Mouse (Mus musculus) hindbrain, embryonic 13.5 days (tissue): ENCODE measurements at regions not wholly inside any gene's neighbourhood (a gene's known extent, or its start where the extent isn't known, plus 50 kb on each side); places are given as distances from the start of the nearest gene placed in this dataset.

Experiments
- ATAC-seq: fragments of 200-750 bp; cut with Nextera tagmentation; 2 replicates; pipeline ENCODE4 v1.8.0; 2017; ENCODE audit warnings: moderate TSS enrichment; ENCODE audit not compliant: low FRiP score
- H3K27ac ChIP-seq: fragments of 300-500 bp; sonication (generic); 2 replicates; pipeline ENCODE4 v1.5.1; 2015; ENCODE audit warnings: inconsistent platforms, mild to moderate bottlenecking, moderate library complexity
- H3K27me3 ChIP-seq: fragments of 300-500 bp; sonication (generic); 2 replicates; pipeline ENCODE4 v1.6.1; 2015; ENCODE audit warnings: mild to moderate bottlenecking, inconsistent platforms
- H3K36me3 ChIP-seq: fragments of 300-500 bp; sonication (generic); 2 replicates; pipeline ENCODE4 v1.6.1; 2015; ENCODE audit warnings: mild to moderate bottlenecking, inconsistent platforms
- H3K4me1 ChIP-seq: fragments of 300-500 bp; sonication (generic); replicated peaks from 2 replicates; pipeline ENCODE4 v1.6.1; 2015; ENCODE audit warnings: inconsistent platforms
- H3K4me2 ChIP-seq: fragments of 300-500 bp; sonication (generic); 2 replicates; pipeline ENCODE4 v1.6.1; 2015; ENCODE audit warnings: inconsistent platforms, mild to moderate bottlenecking, moderate library complexity
- H3K4me3 ChIP-seq: fragments of 300-500 bp; sonication (generic); 2 replicates; pipeline ENCODE4 v1.5.1; 2015; ENCODE audit warnings: mild to moderate bottlenecking, inconsistent platforms
- H3K9ac ChIP-seq: fragments of 300-500 bp; sonication (generic); 2 replicates; pipeline ENCODE4 v1.6.1; 2015; ENCODE audit warnings: mild to moderate bottlenecking, inconsistent platforms
- H3K9me3 ChIP-seq: fragments of 300-500 bp; sonication (generic); 2 replicates; pipeline ENCODE4 v1.6.1; 2016; ENCODE audit warnings: inconsistent platforms
- WGBS: fragments of 180-500 bp; shearing (Covaris S2); methylation state at CpG from one replicate; pipeline ENCODE4 v1.1.7; 2015; 5-methylcytosine and 5-hydroxymethylcytosine counted together

- Histone ChIP-seq H3K4me2 (no peak overlapping the region), H3K27ac (no peak overlapping the region), H3K9ac (no peak overlapping the region), H3K4me3 (no peak overlapping the region), H3K4me1 (no peaks in the 10 kb centered on the region), H3K36me3 (no peaks in the 10 kb centered on the region), H3K9me3 (no peaks in the 10 kb centered on the region), H3K27me3 (no peaks in the 10 kb centered on the region)
- ATAC-seq, result no peak
- WGBS, result 43% methylated on average over 7 of the region's 7 CpGs
Observed at GRCm38 (mm10) chr14:31947246-31947645, 81.5 kb upstream of the Galnt15 start.

DNA sequence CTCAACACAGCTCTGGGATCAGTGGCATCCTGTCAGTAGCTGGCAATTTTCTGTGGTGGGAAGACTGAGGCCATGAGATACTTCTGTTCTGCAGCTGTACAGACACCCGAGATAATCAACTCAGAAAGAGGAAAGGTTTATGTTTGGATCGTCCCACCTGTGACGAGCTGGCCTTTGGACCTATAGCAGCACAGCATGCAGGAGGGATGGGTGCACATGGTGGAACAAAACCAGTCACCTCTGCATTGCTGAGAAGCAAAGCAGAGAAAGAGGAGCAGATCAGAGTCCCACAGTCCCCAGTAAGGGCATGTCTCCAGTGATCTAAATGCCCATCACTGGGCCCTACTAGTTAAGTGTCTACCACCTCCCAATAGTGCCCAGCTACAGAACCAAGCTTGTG, 76.9 kb upstream of the Galnt15 start:
- no peak overlapping the region for H3K9ac ChIP-seq
- 92% methylated on average over 3 of the region's 3 CpGs for WGBS
- H3K27me3 ChIP-seq, result no peaks in the 10 kb centered on the region
- no peak overlapping the region for H3K4me3 ChIP-seq
- no peak overlapping the region for H3K4me2 ChIP-seq
- no peak for ATAC-seq
- H3K9me3 ChIP-seq, result no peaks in the 10 kb centered on the region
- no peaks in the 10 kb centered on the region for H3K36me3 ChIP-seq
- no peaks in the 10 kb centered on the region for H3K4me1 ChIP-seq
- no peak overlapping the region for H3K27ac ChIP-seq

DNA sequence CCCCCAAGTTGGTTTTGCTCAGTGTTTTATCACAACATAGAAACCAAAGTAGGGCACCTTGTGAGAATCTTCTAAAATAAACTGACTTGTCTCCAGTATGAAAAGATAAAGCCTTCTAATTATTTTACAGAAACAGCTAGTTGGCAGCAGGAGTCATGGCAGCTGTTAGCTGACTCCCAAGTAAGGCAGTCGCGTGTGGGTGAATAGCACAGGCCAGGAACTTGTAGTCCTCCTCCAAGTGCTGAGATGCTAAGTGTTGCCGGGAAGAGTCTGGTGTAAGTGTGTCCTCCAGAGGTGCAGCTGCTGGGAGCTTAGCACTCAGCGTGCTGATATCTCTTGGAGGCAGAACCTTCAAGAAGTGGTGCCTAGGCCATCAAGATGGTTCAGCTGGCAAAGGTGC, 75.0 kb upstream of the Galnt15 start:
- Histone ChIP-seq H3K4me1 (no peaks in the 10 kb centered on the region), H3K4me3 (no peak overlapping the region), H3K4me2 (no peak overlapping the region), H3K9me3 (no peaks in the 10 kb centered on the region), H3K27ac (no peak overlapping the region), H3K36me3 (no peaks in the 10 kb centered on the region), H3K27me3 (no peaks in the 10 kb centered on the region), H3K9ac (no peak overlapping the region)
- 89% methylated on average over 4 of the region's 4 CpGs for whole genome bisulfite sequencing
- no peak for ATAC-seq

- WGBS, result 10% methylated on average over 4 of the region's 4 CpGs
- H3K4me2 ChIP-seq, result no peak overlapping the region
- no peak for ATAC-seq
- H3K4me1 ChIP-seq, result no peaks in the 10 kb centered on the region
- no peak overlapping the region for H3K27ac ChIP-seq
- no peaks in the 10 kb centered on the region for H3K9me3 ChIP-seq
- no peaks in the 10 kb centered on the region for H3K36me3 ChIP-seq
- no peak overlapping the region for H3K9ac ChIP-seq
- no peaks in the 10 kb centered on the region for H3K27me3 ChIP-seq
- H3K4me3 ChIP-seq, result no peak overlapping the region
Observed at GRCm38 (mm10) chr14:31954945-31955344, 73.8 kb upstream of the Galnt15 start.

- Histone ChIP-seq H3K4me1 (no peaks in the 10 kb centered on the region), H3K4me3 (no peak overlapping the region), H3K27ac (no peak overlapping the region), H3K9me3 (no peaks in the 10 kb centered on the region), H3K27me3 (no peaks in the 10 kb centered on the region), H3K4me2 (no peak overlapping the region), H3K36me3 (no peaks in the 10 kb centered on the region), H3K9ac (no peak overlapping the region)
- WGBS, result 89% methylated on average over 10 of the region's 10 CpGs
- no peak for ATAC-seq
Observed at GRCm38 (mm10) chr14:31957211-31957638, 71.6 kb upstream of the Galnt15 start.

GRCm38 (mm10) chr14:31960201-31960854, 68.5 kb upstream of the Galnt15 start:
- Histone ChIP-seq H3K27ac (no peak overlapping the region), H3K4me3 (no peak overlapping the region), H3K9me3 (no peaks in the 10 kb centered on the region), H3K4me1 (no peaks in the 10 kb centered on the region), H3K36me3 (no peaks in the 10 kb centered on the region), H3K9ac (no peak overlapping the region), H3K27me3 (no peaks in the 10 kb centered on the region), H3K4me2 (no peak overlapping the region)
- WGBS, result 94% methylated on average over 9 of the region's 9 CpGs
- no peak for ATAC-seq

GRCm38 (mm10) chr14:31961442-31961841, 67.3 kb upstream of the Galnt15 start:
- Histone ChIP-seq H3K9ac (no peak overlapping the region), H3K36me3 (no peaks in the 10 kb centered on the region), H3K27me3 (no peaks in the 10 kb centered on the region), H3K4me2 (no peak overlapping the region), H3K4me3 (no peak overlapping the region), H3K4me1 (no peaks in the 10 kb centered on the region), H3K9me3 (no peaks in the 10 kb centered on the region), H3K27ac (no peak overlapping the region)
- WGBS, result 89% methylated on average over 5 of the region's 5 CpGs
- no peak for ATAC-seq

GRCm38 (mm10) chr14:31963131-31963911, 65.5 kb upstream of the Galnt15 start:
- no peaks in the 10 kb centered on the region for H3K9me3 ChIP-seq
- no peak overlapping the region for H3K27ac ChIP-seq
- 54% methylated on average over 12 of the region's 12 CpGs for WGBS
- no peak overlapping the region for H3K9ac ChIP-seq
- H3K36me3 ChIP-seq, result no peaks in the 10 kb centered on the region
- no peaks in the 10 kb centered on the region for H3K27me3 ChIP-seq
- no peaks in the 10 kb centered on the region for H3K4me1 ChIP-seq
- H3K4me3 ChIP-seq, result no peak overlapping the region
- ATAC-seq, result no peak
- H3K4me2 ChIP-seq, result no peak overlapping the region

DNA sequence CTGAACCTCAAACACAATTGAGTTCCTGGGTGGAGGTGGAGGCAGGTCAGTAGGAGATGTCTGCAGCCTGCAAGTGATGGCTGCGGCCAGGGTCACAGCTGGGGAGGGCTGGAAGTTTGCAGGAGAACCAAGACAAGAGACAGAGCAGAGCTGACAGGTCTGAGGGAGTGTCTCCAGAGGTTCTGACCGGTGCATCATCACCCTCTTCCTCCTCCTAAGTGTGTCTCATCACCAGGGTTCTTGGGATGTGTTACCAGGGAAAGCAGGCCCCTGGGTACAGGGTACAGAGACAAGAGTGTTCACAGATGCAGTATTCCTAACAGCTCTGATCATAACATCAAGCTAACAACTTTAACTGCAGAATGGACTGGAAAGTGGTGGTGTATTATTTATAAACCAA, 64.7 kb upstream of the Galnt15 start:
- no peaks in the 10 kb centered on the region for H3K4me1 ChIP-seq
- H3K4me3 ChIP-seq, result no peak overlapping the region
- H3K27ac ChIP-seq, result no peak overlapping the region
- ATAC-seq, result no peak
- H3K27me3 ChIP-seq, result no peaks in the 10 kb centered on the region
- H3K9ac ChIP-seq, result no peak overlapping the region
- no peaks in the 10 kb centered on the region for H3K9me3 ChIP-seq
- WGBS, result 49% methylated on average over 2 of the region's 2 CpGs
- no peak overlapping the region for H3K4me2 ChIP-seq
- no peaks in the 10 kb centered on the region for H3K36me3 ChIP-seq

- Histone ChIP-seq H3K4me2 (no peak overlapping the region), H3K27ac (no peak overlapping the region), H3K27me3 (no peaks in the 10 kb centered on the region), H3K36me3 (no peaks in the 10 kb centered on the region), H3K4me1 (no peaks in the 10 kb centered on the region), H3K9ac (no peak overlapping the region), H3K9me3 (no peaks in the 10 kb centered on the region), H3K4me3 (no peak overlapping the region)
- ATAC-seq, result no peak
- 87% methylated on average over 4 of the region's 4 CpGs for WGBS
Observed at GRCm38 (mm10) chr14:31964831-31965230, 64.0 kb upstream of the Galnt15 start.

DNA sequence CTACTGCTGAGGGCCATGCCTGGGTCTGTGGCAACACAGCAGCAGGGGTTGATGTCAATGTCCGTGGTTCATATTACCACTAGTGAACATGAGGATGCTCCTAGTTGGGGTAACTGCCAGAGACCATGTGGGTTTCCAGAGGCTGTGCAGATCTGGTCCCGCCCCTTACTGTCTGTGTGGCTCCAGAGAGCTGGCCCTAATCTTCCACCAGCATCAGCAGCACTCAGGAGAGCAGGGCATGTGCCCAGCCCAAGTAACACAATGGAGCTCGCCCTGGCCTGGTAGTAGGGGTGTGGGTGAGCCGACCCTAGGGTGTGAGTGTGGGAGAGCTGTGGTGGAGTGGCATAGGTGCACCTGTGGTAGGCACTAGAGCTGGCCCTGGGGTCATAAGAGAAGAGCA, 59.3 kb upstream of the Galnt15 start:
- Histone ChIP-seq H3K27me3 (no peaks in the 10 kb centered on the region), H3K4me1 (no peaks in the 10 kb centered on the region), H3K36me3 (no peaks in the 10 kb centered on the region), H3K9ac (no peak overlapping the region), H3K27ac (no peak overlapping the region), H3K4me2 (no peak overlapping the region), H3K4me3 (no peak overlapping the region), H3K9me3 (no peaks in the 10 kb centered on the region)
- WGBS, result 79% methylated on average over 4 of the region's 4 CpGs
- ATAC-seq, result no peak

DNA sequence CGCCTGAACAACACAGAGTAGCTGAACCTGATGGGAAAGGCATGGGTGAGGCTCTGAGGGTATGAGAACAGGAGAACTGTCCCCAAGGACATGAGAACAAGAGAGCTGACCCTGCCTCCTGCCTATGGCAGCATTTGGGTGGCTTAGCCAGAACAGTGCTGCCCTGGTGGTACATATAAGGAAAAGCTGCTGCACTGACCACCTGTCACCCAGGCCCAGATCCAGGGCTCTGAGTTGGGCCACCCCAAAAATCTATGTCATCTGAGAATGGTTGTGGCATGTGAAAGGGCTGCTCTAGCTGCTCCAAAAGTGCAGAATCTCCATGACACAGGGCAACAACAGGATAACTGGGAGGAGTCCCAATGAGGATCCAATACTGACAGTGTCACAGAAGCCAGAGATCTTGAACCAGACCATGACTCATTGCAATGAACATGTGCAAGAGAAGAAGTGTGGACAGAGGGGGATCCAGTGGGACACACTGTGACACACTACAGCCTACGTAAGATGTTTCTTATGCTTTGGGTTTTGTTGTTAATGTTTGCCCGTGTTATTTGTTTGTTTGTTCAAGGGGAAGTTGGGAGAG, 58.5 kb upstream of the Galnt15 start:
- Histone ChIP-seq H3K36me3 (no peaks in the 10 kb centered on the region), H3K4me3 (no peak overlapping the region)

GRCm38 (mm10) chr14:31970851-31971250, 57.9 kb upstream of the Galnt15 start:
- Histone ChIP-seq H3K9ac (no peak overlapping the region), H3K27ac (no peak overlapping the region), H3K4me2 (no peak overlapping the region), H3K4me3 (no peak overlapping the region), H3K27me3 (no peaks in the 10 kb centered on the region), H3K4me1 (no peaks in the 10 kb centered on the region), H3K36me3 (no peaks in the 10 kb centered on the region), H3K9me3 (no peaks in the 10 kb centered on the region)
- WGBS, result 91% methylated on average over 9 of the region's 9 CpGs
- no peak for ATAC-seq

More for the DNA sequence above, 58.5 kb upstream of the Galnt15 start:
- Histone ChIP-seq H3K4me1 (no peaks in the 10 kb centered on the region), H3K9me3 (no peaks in the 10 kb centered on the region), H3K27me3 (no peaks in the 10 kb centered on the region), H3K4me2 (no peak overlapping the region), H3K27ac (no peak overlapping the region), H3K9ac (no peak overlapping the region)
- ATAC-seq, result no peak
- 86% methylated on average over 3 of the region's 3 CpGs for WGBS
